Mouse (Mus musculus) intestine, postnatal 0 days (tissue): Measurements from ENCODE around the gene Tspan18. TPM values are rescaled to one million over a fixed set of nuclear protein-coding genes. Genes with fewer than 3 reads are reported as not detected.

Experiments
- ATAC-seq: fragments of 200-750 bp; cut with Nextera tagmentation; 2 replicates; pipeline ENCODE4 v1.8.0; 2017; ENCODE audit warnings: mild to moderate bottlenecking, moderate TSS enrichment, moderate library complexity
- H3K27ac ChIP-seq: fragments of 300-500 bp; sonication (generic); 2 replicates; pipeline ENCODE4 v1.5.1; 2014; ENCODE audit warnings: mild to moderate bottlenecking, low read depth, low read length, moderate library complexity
- H3K27me3 ChIP-seq: fragments of 300-500 bp; sonication (generic); replicated peaks from 2 replicates; pipeline ENCODE4 v1.6.1; 2014; ENCODE audit warnings: low read length, mixed read lengths; ENCODE audit not compliant: control insufficient read depth, insufficient read depth
- H3K36me3 ChIP-seq: fragments of 300-500 bp; sonication (generic); 2 replicates; pipeline ENCODE4 v1.6.1; 2014; ENCODE audit warnings: mild to moderate bottlenecking, moderate library complexity; ENCODE audit not compliant: control insufficient read depth, insufficient read depth
- H3K4me1 ChIP-seq: fragments of 300-500 bp; sonication (generic); replicated peaks from 2 replicates; pipeline ENCODE4 v1.6.1; 2014; ENCODE audit warnings: antibody characterized with exemption, low read length, mixed read lengths; ENCODE audit not compliant: control insufficient read depth, insufficient read depth
- H3K4me2 ChIP-seq: fragments of 300-500 bp; sonication (generic); replicated peaks from 2 replicates; pipeline ENCODE4 v1.6.1; 2014; ENCODE audit warnings: low read depth, mild to moderate bottlenecking, moderate library complexity
- H3K4me3 ChIP-seq: fragments of 300-500 bp; sonication (generic); 2 replicates; pipeline ENCODE4 v1.5.1; 2014; ENCODE audit warnings: low read depth, low read length
- H3K9ac ChIP-seq: fragments of 300-500 bp; sonication (generic); 2 replicates; pipeline ENCODE4 v1.6.1; 2014; ENCODE audit warnings: mild to moderate bottlenecking, low read depth, low read length
- H3K9me3 ChIP-seq: fragments of 300-500 bp; sonication (generic); 2 replicates; pipeline ENCODE4 v1.6.1; 2016; ENCODE audit warnings: mixed run types; ENCODE audit not compliant: control insufficient read depth
- CTCF ChIP-seq: sonication (generic); IDR thresholded peaks from 2 replicates; pipeline ENCODE4 v1.5.1; 2016; ENCODE audit warnings: low read depth, mild to moderate bottlenecking, control low read depth, antibody characterized with exemption, moderate library complexity
- WGBS: fragments of 180-500 bp; shearing (Covaris S2); extraction: QIAGEN DNeasy Blood & Tissue Kit; methylation state at CpG from one replicate; pipeline ENCODE4 v1.1.7; 2014; 5-methylcytosine and 5-hydroxymethylcytosine counted together
- polyA plus RNA-seq: library from polyadenylated mRNA; unstranded; fragments of >200 nt; fragmentation: Nextera tagmentation; extraction: Ambion mirVana; gene quantifications from 2 replicates; pipeline ENCODE4 v1.2.1, GENCODE M21; 2015

Gene Tspan18
- polyA plus RNA-seq, 1 experiment from 2014 or later = 18.0 TPM

DNA sequence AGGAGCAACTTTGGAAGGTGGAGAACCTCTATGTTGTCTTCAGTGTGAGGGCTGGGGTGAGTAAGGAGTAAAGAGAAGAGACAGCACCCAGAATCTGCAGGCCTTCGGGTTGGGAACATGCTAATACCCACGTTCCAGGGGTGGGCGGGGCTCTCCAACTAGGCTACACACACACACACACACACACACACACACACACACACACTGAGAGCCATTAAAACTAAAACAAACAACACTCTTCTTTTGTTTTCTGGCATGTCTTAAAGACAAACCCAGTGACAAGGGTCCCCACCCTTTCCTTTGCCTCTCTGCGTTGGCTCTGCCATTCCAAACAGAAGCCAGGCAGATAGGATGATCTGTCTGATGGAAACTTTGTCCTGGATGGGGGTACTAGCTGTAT is 2.0 kb downstream of the Tspan18 start:
- Histone ChIP-seq H3K27me3 (0 out of 2 replicates have a peak, but pooled peaks cover 3% of the 10 kb centered on the region), H3K4me2 (peak overlapping the region; percentile 100; the same call in 1 of the 2 replicates), H3K4me3 (no peak overlapping the region), H3K4me1 (0 out of 2 replicates have a peak, but pooled peaks cover 6% of the 10 kb centered on the region), H3K9ac (no peak overlapping the region), H3K36me3 (no peaks in the 10 kb centered on the region), H3K27ac (no peak overlapping the region), H3K9me3 (no peaks in the 10 kb centered on the region)
- no peak for ATAC-seq
- 58% methylated on average over 4 of the region's 4 CpGs for WGBS
- TF ChIP-seq CTCF = no peak

DNA sequence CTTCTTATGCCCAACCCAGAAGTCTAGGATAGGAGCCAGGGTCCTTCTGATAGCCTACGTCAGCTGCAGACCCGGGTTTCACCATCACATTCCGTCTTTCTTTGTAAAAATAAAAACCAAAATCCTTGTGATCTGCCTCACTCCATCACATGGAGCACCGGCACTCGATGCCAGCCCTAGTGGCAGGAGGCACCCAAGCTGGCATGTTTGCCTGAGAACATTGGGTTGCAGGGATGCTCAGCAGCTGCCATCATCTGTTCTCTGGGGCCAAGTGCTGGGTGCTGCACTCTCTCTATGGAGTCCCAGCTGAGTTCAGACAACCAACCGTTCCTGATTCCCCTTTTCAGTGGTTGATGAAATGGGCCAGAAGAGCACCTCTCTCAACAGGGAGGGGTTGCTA is 3.2 kb downstream of the Tspan18 start:
- 83% methylated on average over 6 of the region's 6 CpGs for WGBS
- Histone ChIP-seq H3K4me1 (0 out of 2 replicates have a peak, but pooled peaks cover 6% of the 10 kb centered on the region), H3K27me3 (0 out of 2 replicates have a peak, but pooled peaks cover 3% of the 10 kb centered on the region), H3K36me3 (no peaks in the 10 kb centered on the region), H3K4me2 (no peak overlapping the region), H3K9ac (no peak overlapping the region), H3K27ac (no peak overlapping the region), H3K9me3 (no peaks in the 10 kb centered on the region), H3K4me3 (no peak overlapping the region)
- ATAC-seq = no peak
- TF ChIP-seq CTCF = no peak

DNA sequence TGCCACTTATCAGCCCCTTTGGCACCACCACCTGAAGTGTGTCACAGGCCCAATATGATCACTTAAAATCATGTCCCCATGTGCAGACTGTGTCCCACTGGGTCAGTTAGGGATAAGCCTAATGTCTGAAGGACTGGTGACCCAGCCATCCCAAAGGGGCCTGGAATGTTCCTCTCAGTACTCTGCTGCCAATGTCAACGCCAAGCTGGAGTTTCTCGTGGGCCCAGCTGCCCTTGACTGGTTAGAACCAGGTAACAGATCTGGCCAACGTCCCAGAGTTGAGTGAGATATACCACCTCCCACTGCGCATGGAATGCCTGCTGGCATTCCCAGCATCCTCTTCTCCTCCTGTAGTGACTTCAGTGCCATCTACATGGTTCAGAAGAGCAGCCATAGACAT is 5.2 kb downstream of the Tspan18 start:
- TF ChIP-seq CTCF = no peak
- no peak for ATAC-seq
- Histone ChIP-seq H3K36me3 (no peaks in the 10 kb centered on the region), H3K9me3 (no peaks in the 10 kb centered on the region), H3K4me3 (no peak overlapping the region), H3K27ac (no peak overlapping the region), H3K9ac (no peak overlapping the region), H3K4me2 (no peak overlapping the region), H3K27me3 (no peaks in the 10 kb centered on the region), H3K4me1 (0 out of 2 replicates have a peak, but pooled peaks cover 3% of the 10 kb centered on the region)
- WGBS = 71% methylated on average over 4 of the region's 4 CpGs

GRCm38 (mm10) chr2:93327915-93328555 is 6.3 kb downstream of the Tspan18 start:
- Histone ChIP-seq H3K4me2 (no peak overlapping the region), H3K9me3 (0 out of 2 replicates have a peak, but pooled peaks cover 4% of the 10 kb centered on the region), H3K27me3 (no peaks in the 10 kb centered on the region), H3K4me1 (0 out of 2 replicates have a peak, but pooled peaks cover 3% of the 10 kb centered on the region), H3K36me3 (no peaks in the 10 kb centered on the region), H3K27ac (no peak overlapping the region), H3K9ac (no peak overlapping the region), H3K4me3 (no peak overlapping the region)
- TF ChIP-seq CTCF = no peak
- WGBS = 72% methylated on average over 7 of the region's 7 CpGs
- no peak for ATAC-seq

- 0 out of 2 replicates have a peak, but pooled peaks cover 4% of the 10 kb centered on the region for H3K9me3 ChIP-seq
- ATAC-seq = no peak
- H3K9ac ChIP-seq = no peak overlapping the region; the same call in 1 of the 2 replicates
- H3K4me2 ChIP-seq = no peak overlapping the region
- H3K4me1 ChIP-seq = 0 out of 2 replicates have a peak, but pooled peaks cover 6% of the 10 kb centered on the region
- H3K27me3 ChIP-seq = no peaks in the 10 kb centered on the region
- H3K4me3 ChIP-seq = no peak overlapping the region
- no peaks in the 10 kb centered on the region for H3K36me3 ChIP-seq
- TF ChIP-seq CTCF = no peak
- H3K27ac ChIP-seq = no peak overlapping the region
- WGBS = 64% methylated on average over 7 of the region's 7 CpGs
These were observed 9.6 kb downstream of the Tspan18 start for GRCm38 (mm10) chr2:93324681-93325080.

- Histone ChIP-seq H3K27me3 (no peaks in the 10 kb centered on the region), H3K9me3 (0 out of 2 replicates have a peak, but pooled peaks cover 4% of the 10 kb centered on the region), H3K27ac (no peak overlapping the region), H3K36me3 (no peaks in the 10 kb centered on the region), H3K4me2 (no peak overlapping the region), H3K4me3 (no peak overlapping the region), H3K9ac (no peak overlapping the region), H3K4me1 (0 out of 2 replicates have a peak, but pooled peaks cover 4% of the 10 kb centered on the region)
- TF ChIP-seq CTCF = no peak
- 59% methylated on average over 8 of the region's 8 CpGs for WGBS
- ATAC-seq = no peak
These were observed 12.4 kb downstream of the Tspan18 start for GRCm38 (mm10) chr2:93321946-93322345.
